Mouse (Mus musculus) midbrain, embryonic 10.5 days (tissue): ENCODE data around the gene Sdhd. TPM values are rescaled to one million over a fixed set of nuclear protein-coding genes. Genes with fewer than 3 reads are reported as not detected.

Experiments used
- DNase-seq: peaks from one replicate; pipeline ENCODE4 v3.0.0-alpha.2; 2017; ENCODE audit warnings: low spot score
- H3K27ac ChIP-seq: fragments of 300-500 bp; sonication (generic); replicated peaks from 2 replicates; pipeline ENCODE4 v1.5.1; 2016; ENCODE audit warnings: mild to moderate bottlenecking
- H3K27me3 ChIP-seq: fragments of 300-500 bp; sonication (generic); 2 replicates; pipeline ENCODE4 v1.6.1; 2016; ENCODE audit warnings: low read depth, mild to moderate bottlenecking; ENCODE audit not compliant: poor library complexity, severe bottlenecking
- H3K36me3 ChIP-seq: fragments of 300-500 bp; sonication (generic); 2 replicates; pipeline ENCODE4 v1.6.1; 2016; ENCODE audit warnings: mild to moderate bottlenecking, moderate library complexity
- H3K4me1 ChIP-seq: fragments of 300-500 bp; sonication (generic); 2 replicates; pipeline ENCODE4 v1.6.1; 2016
- H3K4me3 ChIP-seq: fragments of 300-500 bp; sonication (generic); 2 replicates; pipeline ENCODE4 v1.5.1; 2016; ENCODE audit warnings: mild to moderate bottlenecking, moderate library complexity
- H3K9me3 ChIP-seq: fragments of 300-500 bp; sonication (generic); replicated peaks from 2 replicates; pipeline ENCODE4 v1.6.1; 2016; ENCODE audit warnings: mild to moderate bottlenecking
- WGBS: fragments of 180-500 bp; shearing (Covaris S2); methylation state at CpG from one replicate; pipeline ENCODE4 v1.1.7; 2016; 5-methylcytosine and 5-hydroxymethylcytosine counted together
- polyA plus RNA-seq: library from polyadenylated mRNA; unstranded; fragments of >200 nt; fragmentation: Nextera tagmentation; extraction: Ambion mirVana; gene quantifications from 2 replicates; pipeline ENCODE4 v1.2.1, GENCODE M21; 2016

Sdhd gene
- polyA plus RNA-seq, 1 experiment from 2014 or later, result 339 TPM

DNA sequence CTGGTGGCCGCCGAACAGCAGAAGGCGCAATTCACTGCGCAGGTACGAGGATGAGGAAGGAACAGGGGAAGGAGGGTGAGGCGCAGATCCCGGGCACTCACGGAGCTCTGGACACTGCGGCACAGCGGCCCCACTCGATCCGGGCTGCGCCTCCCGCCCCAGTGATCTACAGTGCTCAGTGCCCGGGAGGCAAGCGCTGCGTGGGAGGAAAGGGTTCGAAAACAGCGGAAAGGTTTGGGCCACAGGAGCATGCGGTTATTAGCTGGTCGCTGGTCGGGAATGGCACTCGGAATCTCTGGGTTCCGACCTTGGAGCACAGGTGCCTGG, 349 bp upstream of the Sdhd start:
- peaks cover 31% of the 10 kb centered on the region for H3K4me1 ChIP-seq
- DNase-seq, result no peak
- H3K36me3 ChIP-seq, result peaks cover 55% of the 10 kb centered on the region
- H3K27me3 ChIP-seq, result no peaks in the 10 kb centered on the region
- under 1% methylated on average over 24 of the region's 24 CpGs for WGBS
- H3K9me3 ChIP-seq, result no peaks in the 10 kb centered on the region
- H3K27ac ChIP-seq, result peak overlapping the region; percentile 94
- H3K4me3 ChIP-seq, result peak overlapping the region; percentile 92

DNA sequence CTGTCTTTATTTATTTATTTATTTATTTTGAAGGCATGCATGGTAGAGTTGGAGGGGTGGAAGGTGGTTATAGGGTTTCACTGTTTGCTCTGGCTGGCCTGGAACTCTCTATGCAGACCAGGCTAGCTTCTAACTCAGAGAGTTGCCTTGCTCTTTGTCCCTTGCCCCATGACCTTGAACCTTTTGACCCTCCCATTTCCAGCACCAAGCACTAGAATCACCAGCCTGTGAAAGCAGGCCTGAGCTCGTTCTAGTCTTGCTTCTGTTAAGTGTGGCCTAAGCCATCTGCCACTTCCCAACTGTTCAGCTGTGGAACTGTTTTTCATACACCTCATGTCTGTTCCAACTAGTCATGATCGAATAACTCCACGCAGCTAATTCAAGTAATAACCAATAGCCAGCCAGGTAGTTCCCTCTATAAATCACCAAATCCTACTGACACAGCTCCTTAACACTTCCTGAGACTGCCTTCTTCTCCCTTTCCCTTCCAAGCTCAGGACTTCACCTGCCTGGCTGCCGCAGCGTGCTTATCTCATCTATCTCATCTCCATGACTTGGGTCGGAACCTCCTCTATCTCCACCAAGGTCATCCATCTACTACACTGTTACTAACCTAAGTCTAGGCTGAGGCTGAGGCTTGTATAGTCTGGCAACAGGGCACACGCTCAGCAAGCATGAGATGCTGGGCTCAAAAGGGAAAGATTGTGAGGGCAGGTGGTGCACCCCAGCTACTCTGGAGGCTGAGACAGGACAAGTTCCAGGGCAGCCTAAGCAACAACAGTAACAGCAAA, 1.4 kb downstream of the Sdhd start:
- no peaks in the 10 kb centered on the region for H3K9me3 ChIP-seq
- H3K4me1 ChIP-seq, result peaks cover 31% of the 10 kb centered on the region
- H3K4me3 ChIP-seq, result peak overlapping the region; percentile 92
- no peak for DNase-seq
- H3K36me3 ChIP-seq, result peaks cover 55% of the 10 kb centered on the region
- no peaks in the 10 kb centered on the region for H3K27me3 ChIP-seq
- no peak overlapping the region for H3K27ac ChIP-seq
- 93% methylated on average over 7 of the region's 7 CpGs for WGBS

DNA sequence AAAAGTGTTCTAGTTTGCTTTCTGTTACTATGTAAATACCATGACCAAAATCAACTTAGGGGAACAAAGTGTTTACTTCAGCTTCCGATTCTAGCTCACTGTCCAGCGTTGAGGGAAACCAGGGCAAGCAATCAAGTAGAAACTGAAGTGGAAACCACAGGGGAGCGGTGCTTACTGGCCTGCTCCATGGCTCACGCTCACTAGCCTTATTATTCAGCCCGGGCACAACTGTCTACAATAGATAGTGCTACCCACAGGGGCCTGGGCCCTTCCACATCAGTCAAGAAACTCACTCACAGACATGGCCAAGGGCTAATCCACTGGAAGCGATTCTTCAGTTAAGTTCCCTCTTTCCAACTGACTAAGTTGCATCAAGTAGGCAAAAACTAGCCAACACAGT, 2.1 kb downstream of the Sdhd start:
- Histone ChIP-seq H3K4me1 (peaks cover 31% of the 10 kb centered on the region), H3K36me3 (peaks cover 57% of the 10 kb centered on the region), H3K4me3 (no peak overlapping the region), H3K9me3 (no peaks in the 10 kb centered on the region), H3K27ac (no peak overlapping the region), H3K27me3 (no peaks in the 10 kb centered on the region)
- WGBS, result 87% methylated on average over 6 of the region's 6 CpGs
- no peak for DNase-seq

DNA sequence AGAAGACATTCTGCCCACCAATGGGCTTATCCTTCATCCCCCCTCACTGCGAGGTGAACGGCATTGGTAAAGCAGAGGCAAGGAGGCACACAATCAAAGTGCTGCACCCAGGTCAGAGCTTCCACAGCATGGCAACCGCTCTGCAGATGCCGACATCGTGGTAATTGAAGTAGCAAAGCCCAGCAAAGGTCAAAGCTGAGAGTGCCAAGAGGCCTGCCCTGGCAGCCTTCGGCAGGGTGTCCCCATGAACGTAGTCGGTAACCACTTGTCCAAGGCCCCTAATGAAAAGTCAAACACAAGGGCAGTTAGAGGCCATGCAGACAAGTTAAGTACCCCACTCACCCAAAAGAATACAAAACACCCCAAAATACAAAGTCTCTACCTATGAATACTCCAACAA, 6.6 kb downstream of the Sdhd start:
- no peak for DNase-seq
- Histone ChIP-seq H3K9me3 (no peaks in the 10 kb centered on the region), H3K4me3 (no peak overlapping the region), H3K4me1 (peaks cover 7% of the 10 kb centered on the region), H3K27me3 (no peaks in the 10 kb centered on the region), H3K36me3 (peaks cover 59% of the 10 kb centered on the region), H3K27ac (no peak overlapping the region)
- 96% methylated on average over 8 of the region's 8 CpGs for WGBS

DNA sequence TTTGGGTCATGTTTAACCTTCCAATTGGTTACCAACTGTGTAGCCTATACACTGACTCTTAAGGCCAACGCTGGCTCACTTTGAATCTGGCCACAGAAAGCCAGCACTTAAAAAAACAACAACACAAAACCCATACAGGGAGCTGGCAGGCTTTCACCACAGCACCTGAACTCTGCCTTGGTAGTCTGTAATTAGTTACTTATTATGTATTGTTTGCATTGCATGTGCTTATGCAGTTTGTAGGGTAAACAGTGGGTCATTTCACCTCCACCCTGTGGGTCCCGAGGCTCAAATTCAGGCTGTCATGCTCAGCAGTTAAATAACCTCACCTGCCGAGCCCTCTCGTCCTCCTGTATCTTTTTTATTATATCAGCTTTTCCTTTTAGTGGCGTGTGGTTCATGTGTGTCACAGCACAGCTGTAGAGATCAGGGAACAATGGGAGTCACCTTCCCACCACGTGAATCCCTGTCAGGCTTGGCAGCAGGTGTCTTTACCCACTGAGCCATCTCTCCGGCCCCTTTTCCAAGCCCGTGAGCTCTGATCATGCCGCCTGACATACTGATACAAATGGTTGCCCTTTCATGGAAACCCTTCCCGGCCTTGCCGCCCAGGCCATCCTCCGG, 8.7 kb downstream of the Sdhd start:
- Histone ChIP-seq H3K9me3 (no peaks in the 10 kb centered on the region), H3K4me3 (no peak overlapping the region), H3K27ac (no peak overlapping the region), H3K4me1 (no peaks in the 10 kb centered on the region), H3K27me3 (no peaks in the 10 kb centered on the region), H3K36me3 (peaks cover 51% of the 10 kb centered on the region)
- WGBS, result 81% methylated on average over 12 of the region's 12 CpGs
- no peak for DNase-seq

DNA sequence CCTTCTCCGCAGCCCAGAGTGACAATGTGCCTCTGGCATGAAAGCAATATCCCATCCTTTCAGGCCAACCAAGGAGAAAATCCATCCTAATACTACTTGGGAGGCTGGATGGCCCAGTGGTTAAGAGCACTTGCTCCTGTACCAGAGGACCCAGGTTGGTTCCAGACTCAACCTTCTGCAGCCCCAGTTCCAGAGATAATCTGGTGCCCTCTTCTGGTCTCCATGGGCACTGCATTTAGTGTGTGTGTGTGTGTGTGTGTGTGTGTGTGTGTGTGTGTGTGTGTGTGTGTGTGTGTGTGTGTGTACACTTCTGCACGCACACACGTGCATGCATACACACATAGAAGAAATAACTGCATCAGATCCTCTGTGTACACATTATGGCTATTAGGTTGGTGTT, 10.1 kb downstream of the Sdhd start:
- WGBS, result 69% methylated on average over 3 of the region's 3 CpGs

DNA sequence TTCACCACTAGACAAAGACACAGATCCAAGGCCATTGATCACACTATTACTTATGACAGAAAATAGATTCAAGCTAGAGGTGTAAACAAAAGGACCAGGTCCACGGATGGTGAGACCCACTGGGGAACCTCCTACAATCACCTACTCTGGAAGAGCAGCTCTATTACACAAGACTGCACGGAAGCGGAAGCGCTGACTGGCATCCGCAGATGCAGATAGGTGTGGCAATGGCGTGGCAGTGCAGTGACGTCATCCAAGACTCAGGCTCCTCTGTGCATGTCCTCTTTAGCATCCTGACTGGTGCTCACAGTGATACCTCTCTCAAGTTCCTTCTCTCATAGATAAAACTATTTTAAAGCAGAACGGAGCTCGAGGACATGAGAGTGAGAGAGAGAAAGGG, 10.7 kb downstream of the Sdhd start:
- Histone ChIP-seq H3K4me3 (no peak overlapping the region), H3K27me3 (no peaks in the 10 kb centered on the region), H3K36me3 (peaks cover 31% of the 10 kb centered on the region), H3K9me3 (no peaks in the 10 kb centered on the region), H3K4me1 (no peaks in the 10 kb centered on the region), H3K27ac (no peak overlapping the region)
- 90% methylated on average over 9 of the region's 9 CpGs for WGBS
- DNase-seq, result no peak

More for the DNA sequence above, 10.1 kb downstream of the Sdhd start:
- H3K36me3 ChIP-seq, result peaks cover 37% of the 10 kb centered on the region
- H3K9me3 ChIP-seq, result no peaks in the 10 kb centered on the region
- H3K27ac ChIP-seq, result no peak overlapping the region
- H3K27me3 ChIP-seq, result no peaks in the 10 kb centered on the region
- no peaks in the 10 kb centered on the region for H3K4me1 ChIP-seq
- peak; percentile 27 for DNase-seq
- no peak overlapping the region for H3K4me3 ChIP-seq

DNA sequence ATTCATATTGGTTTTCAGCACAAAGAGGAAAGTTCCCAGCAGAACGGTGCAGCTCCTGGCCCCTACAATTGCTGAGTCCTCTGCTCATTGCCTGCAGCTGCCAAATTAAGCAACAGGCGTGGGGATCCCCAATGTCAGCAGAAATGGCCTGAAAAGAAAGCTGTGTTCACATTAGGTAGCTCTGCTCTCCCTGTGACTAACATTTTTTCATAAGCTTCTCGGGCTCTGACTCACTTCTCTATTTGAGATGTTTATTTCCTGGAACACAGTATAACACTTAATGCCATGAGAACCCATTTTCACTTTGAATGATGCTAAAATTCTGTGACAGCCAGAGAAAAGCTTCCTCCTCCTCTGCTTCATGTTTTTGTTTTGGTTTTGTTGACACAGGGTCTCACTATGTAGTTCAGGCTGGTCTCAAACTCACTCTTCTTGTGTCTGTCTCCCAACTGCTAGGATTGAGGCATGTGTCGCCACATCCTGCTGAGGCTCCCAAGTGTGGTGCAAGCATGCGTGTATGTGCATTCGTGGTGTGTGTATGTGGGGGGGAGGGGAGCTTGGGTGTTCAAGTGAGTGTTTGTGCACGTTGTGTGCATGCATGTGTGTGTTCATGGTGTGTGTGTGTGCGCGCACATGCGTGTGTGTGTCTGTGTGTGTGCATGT, 12.6 kb downstream of the Sdhd start:
- H3K27me3 ChIP-seq, result no peaks in the 10 kb centered on the region
- H3K36me3 ChIP-seq, result peaks cover 11% of the 10 kb centered on the region
- no peaks in the 10 kb centered on the region for H3K9me3 ChIP-seq
- no peaks in the 10 kb centered on the region for H3K4me1 ChIP-seq
- 79% methylated on average over 10 of the region's 10 CpGs for WGBS
- H3K4me3 ChIP-seq, result no peak overlapping the region
- H3K27ac ChIP-seq, result no peak overlapping the region
- DNase-seq, result no peak

DNA sequence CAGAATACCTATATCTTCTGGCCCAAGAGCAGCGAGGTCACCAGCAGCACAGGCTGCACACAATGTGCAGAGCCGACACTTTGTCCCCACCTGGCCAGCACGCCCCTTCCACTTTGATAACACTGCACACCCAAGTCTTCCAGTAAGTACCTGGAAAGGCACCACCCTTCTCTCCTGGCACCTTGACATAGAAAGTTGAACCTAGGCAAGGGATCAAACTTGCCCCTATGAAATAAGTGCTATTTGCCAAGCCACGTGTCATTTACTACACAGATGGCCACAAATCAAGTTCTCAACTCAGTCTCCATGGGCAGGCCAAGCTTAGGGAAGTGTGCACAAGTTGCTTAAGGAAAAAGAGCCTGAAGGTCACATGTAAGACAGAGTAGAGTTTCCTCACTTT, 16.7 kb downstream of the Sdhd start:
- no peak overlapping the region for H3K27ac ChIP-seq
- no peaks in the 10 kb centered on the region for H3K36me3 ChIP-seq
- H3K4me1 ChIP-seq, result no peaks in the 10 kb centered on the region
- DNase-seq, result no peak
- H3K9me3 ChIP-seq, result no peaks in the 10 kb centered on the region
- 86% methylated on average over 4 of the region's 4 CpGs for WGBS
- no peaks in the 10 kb centered on the region for H3K27me3 ChIP-seq
- H3K4me3 ChIP-seq, result no peak overlapping the region

DNA sequence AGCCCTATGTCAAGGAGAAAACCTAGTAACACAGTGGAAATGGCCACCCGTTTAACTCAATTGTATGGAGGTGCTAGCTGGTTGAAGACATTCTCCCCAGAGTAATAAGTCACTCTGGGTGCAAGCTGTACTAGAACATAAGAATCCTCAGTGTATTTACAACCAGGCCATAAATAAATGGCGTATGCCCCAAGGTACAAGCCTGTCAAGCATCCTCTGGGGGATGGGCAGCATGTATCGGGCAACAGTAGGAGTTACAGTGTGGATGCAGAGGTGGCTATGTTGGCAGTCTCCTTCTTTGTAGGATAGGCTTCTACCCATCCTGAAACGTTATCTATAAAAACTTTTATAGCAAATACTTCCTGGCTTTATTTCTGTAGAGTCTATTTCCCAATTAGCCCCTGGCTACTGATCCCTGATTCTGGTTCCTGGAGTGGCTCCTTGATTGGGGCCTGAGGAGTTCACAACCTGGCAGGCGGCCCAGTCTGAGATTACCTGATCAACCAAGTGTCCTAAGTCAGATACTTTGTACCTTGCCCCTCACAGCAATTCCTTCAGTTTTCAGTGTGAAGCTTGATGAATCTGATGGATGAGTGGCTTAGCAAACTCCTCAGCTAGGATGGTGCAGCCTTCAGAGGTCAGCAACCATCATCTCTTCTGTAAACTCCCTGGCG, 18.3 kb downstream of the Sdhd start:
- H3K4me3 ChIP-seq, result no peak overlapping the region
- H3K4me1 ChIP-seq, result peaks cover 4% of the 10 kb centered on the region
- H3K36me3 ChIP-seq, result no peaks in the 10 kb centered on the region
- no peaks in the 10 kb centered on the region for H3K9me3 ChIP-seq
- WGBS, result 84% methylated on average over 6 of the region's 6 CpGs
- no peak overlapping the region for H3K27ac ChIP-seq
- DNase-seq, result no peak
- no peaks in the 10 kb centered on the region for H3K27me3 ChIP-seq

DNA sequence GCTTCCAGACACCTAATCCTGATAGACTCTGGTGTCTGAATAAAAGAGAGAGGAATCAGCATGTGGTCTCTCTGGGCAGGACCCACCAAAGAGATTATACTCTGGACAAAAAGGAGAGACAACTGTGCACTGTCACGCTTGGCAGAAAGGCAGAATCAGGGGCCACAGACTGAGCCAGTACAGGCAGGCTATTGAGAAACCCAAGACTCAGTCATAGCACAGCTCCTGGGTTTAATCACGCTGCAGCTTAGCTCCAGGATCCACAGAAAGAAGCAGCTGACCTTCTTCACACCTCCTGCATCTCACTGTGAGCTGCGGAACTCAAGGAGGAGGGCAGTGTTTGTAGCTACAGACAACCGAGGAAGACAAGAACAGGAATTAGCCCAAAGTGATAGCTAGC, 23.2 kb downstream of the Sdhd start:
- H3K27ac ChIP-seq, result no peak overlapping the region
- H3K4me3 ChIP-seq, result no peak overlapping the region
- peaks cover 6% of the 10 kb centered on the region for H3K4me1 ChIP-seq
- WGBS, result 17% methylated on average over 4 of the region's 4 CpGs
- no peak for DNase-seq
- no peaks in the 10 kb centered on the region for H3K27me3 ChIP-seq
- no peaks in the 10 kb centered on the region for H3K9me3 ChIP-seq
- H3K36me3 ChIP-seq, result no peaks in the 10 kb centered on the region

DNA sequence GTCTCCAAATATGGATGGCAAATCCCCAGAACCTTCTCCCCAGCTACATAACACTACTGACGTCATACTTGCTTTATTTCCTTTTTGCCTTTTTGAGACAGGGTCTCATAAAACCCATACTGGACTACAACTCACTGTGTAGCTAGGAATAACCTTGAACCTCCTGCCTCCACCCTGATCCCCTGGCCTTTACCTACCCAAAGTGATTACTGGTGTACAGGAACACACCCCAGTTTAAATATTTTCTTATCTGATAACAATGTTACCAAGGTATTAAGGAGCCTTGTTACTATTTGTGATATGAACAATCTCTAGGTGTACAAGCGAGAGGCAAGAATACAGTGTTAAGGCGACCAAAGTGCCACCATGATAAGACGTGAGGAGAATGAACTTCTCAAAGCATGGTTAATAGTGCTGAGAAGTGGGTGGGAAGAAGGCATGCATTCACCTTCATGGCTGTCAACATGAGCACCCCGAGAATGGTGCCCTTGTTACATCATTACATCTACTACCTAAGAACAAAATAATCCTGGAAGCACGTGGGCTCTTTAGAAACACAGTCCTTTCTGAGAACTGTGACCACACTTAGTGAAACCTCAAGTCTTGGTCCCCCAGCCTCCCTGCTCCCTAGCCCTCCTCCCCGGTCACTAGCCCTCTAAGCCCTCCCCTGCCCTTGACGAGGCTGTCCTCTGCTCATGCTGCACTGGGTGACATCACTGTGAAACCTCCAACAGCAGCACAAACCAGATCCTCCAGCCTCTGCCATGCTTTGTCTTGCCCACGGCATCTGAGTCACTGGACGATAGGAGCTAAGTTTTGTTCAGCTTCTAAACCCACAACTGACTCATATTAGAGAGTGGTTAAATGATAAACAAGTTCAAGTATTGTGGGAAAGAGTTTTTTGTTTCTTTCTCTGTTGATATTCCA, 33.8 kb downstream of the Sdhd start:
- H3K4me1 ChIP-seq, result no peaks in the 10 kb centered on the region
- H3K9me3 ChIP-seq, result no peaks in the 10 kb centered on the region
- no peak overlapping the region for H3K4me3 ChIP-seq
- WGBS, result 81% methylated on average over 10 of the region's 10 CpGs
- H3K27ac ChIP-seq, result no peak overlapping the region
- no peak for DNase-seq
- H3K27me3 ChIP-seq, result no peaks in the 10 kb centered on the region
- H3K36me3 ChIP-seq, result no peaks in the 10 kb centered on the region
